Mouse (Mus musculus) heart, adult 2 months (tissue): Measurements from ENCODE around the gene Tubb2b. TPM values are rescaled to one million over a fixed set of nuclear protein-coding genes. Genes with fewer than 3 reads are reported as not detected.
A peak's percentile ranks its signal among the peaks of the same experiment; 100 is the strongest.

Experiments used
- DNase-seq, 2 experiments: peaks; one replicate each; pipeline ENCODE4 v3.0.0; 2021
- H3K27ac ChIP-seq: fragments of 200-600 bp; 2 replicates; pipeline ENCODE4 v1.8.1; 2022
- H3K27me3 ChIP-seq: fragments of 200-500 bp; 2 replicates; pipeline ENCODE4 v1.6.1; 2012; ENCODE audit warnings: mild to moderate bottlenecking, low read length, inconsistent platforms, mixed read lengths; ENCODE audit not compliant: control insufficient read depth, insufficient read depth
- H3K36me3 ChIP-seq: fragments of 200-500 bp; 2 replicates; pipeline ENCODE4 v1.6.1; 2012; ENCODE audit warnings: low read length, inconsistent platforms; ENCODE audit not compliant: control insufficient read depth, insufficient read depth
- H3K4me1 ChIP-seq: fragments of 200-500 bp; 2 replicates; pipeline ENCODE4 v1.6.1; 2011; ENCODE audit warnings: low read length; ENCODE audit not compliant: control insufficient read depth, insufficient read depth
- H3K4me3 ChIP-seq: fragments of 200-600 bp; 2 replicates; pipeline ENCODE4 v1.8.1; 2022
- H3K79me2 ChIP-seq: fragments of 200-500 bp; replicated peaks from 2 replicates; pipeline ENCODE4 v1.6.1; 2012; ENCODE audit warnings: mild to moderate bottlenecking, inconsistent platforms, low read length, moderate library complexity, mixed read lengths; ENCODE audit not compliant: control insufficient read depth, insufficient read depth
- H3K9ac ChIP-seq: fragments of 200-500 bp; 2 replicates; pipeline ENCODE4 v1.6.1; 2012; ENCODE audit warnings: low read depth, mild to moderate bottlenecking, control low read depth, inconsistent platforms, low read length, mixed read lengths
- CTCF ChIP-seq: fragments of 200-600 bp; IDR thresholded peaks from 2 replicates; pipeline ENCODE4 v1.8.1; 2022; ENCODE audit warnings: antibody characterized with exemption, mild to moderate bottlenecking, moderate library complexity
- EP300 ChIP-seq: fragments of 200-500 bp; IDR thresholded peaks from 2 replicates; pipeline ENCODE4 v1.6.1; 2011; ENCODE audit warnings: low read depth, low read length, control low read depth; ENCODE audit not compliant: insufficient read depth
- POLR2A ChIP-seq: fragments of 200-500 bp; IDR thresholded peaks from 2 replicates; pipeline ENCODE4 v1.6.1; 2011; ENCODE audit warnings: mild to moderate bottlenecking, low read depth, low read length, control low read depth; ENCODE audit not compliant: insufficient read depth
- WGBS: fragments of 180-500 bp; shearing (Covaris S2); methylation state at CpG from one replicate; pipeline ENCODE4 v1.1.7; 2018; 5-methylcytosine and 5-hydroxymethylcytosine counted together
- intact Hi-C: fragments of 180-260 bp; cut with DNase I; formaldehyde crosslinking; loops from one replicate; pipeline ENCODE4 v1.15.1; 2025
- polyA plus RNA-seq: library from polyadenylated mRNA; depleted of rRNA; stranded (reverse); fragments of >200 nt; gene quantifications from 2 replicates; pipeline ENCODE4 v1.2.3, GENCODE M21; 2012
- total RNA-seq, 2 experiments: library from RNA; stranded (reverse); gene quantifications; 2 replicates each; pipeline ENCODE4 v1.2.3; 2021

Gene Tubb2b
- total and polyA plus RNA-seq, 3 experiments = 2.6 to 6.2 (median 5.3) TPM

DNA sequence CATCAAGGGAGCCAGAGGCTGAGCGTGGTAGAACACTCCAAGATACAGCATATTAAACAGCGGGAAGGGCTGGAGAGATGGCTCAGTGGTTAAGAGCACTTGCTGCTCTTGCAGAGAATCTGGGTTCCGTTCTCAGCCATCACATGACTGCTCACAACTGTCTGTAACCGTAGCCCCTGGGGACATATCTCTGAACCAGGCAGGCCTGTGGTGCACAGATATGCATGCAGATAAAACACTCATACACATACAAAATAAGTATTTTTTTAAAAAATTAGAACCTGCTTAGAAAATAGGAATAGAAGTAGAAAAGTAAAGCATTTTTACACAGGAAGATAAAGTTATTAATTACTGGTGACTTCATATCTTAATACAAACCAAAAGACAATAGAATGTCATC, 11.4 kb downstream of the Tubb2b start:
- Histone ChIP-seq H3K4me1 (peaks cover 2% of the 10 kb centered on the region), H3K27me3 (no peaks in the 10 kb centered on the region), H3K36me3 (no peaks in the 10 kb centered on the region), H3K4me3 (no peak overlapping the region), H3K9ac (no peak overlapping the region), H3K79me2 (no peaks in the 10 kb centered on the region), H3K27ac (no peak overlapping the region)
- intact Hi-C loops = no loop called here
- no peak for DNase-seq
- TF ChIP-seq POLR2A (no peak), CTCF (no peak), EP300 (no peak)
- WGBS = 41% methylated on average over 4 of the region's 4 CpGs

DNA sequence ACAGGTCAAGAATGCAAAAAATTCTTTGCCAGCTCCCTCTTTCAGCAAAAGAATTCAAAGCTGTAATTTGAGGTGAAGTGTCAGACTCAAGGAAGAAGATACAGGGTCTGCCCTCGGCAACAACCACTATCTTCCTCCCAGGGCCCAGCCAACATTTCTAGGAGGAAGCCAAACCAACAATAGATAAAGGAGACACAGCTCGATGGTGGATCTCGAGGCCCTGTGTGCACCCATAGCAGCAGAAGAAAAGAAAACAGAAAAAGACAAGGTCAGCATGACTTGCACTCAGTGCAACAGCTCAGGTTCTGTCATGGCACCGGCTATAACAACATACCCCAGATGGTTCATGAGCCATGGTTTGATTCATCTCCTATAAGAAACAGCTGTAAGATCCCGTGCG, 13.8 kb downstream of the Tubb2b start:
- no peak for TF ChIP-seq EP300
- TF ChIP-seq CTCF = no peak
- TF ChIP-seq POLR2A = no peak
- DNase-seq = no peak
- intact Hi-C loops = no loop called here
- no peaks in the 10 kb centered on the region for H3K79me2 ChIP-seq
- no peak overlapping the region for H3K27ac ChIP-seq
- no peaks in the 10 kb centered on the region for H3K36me3 ChIP-seq
- H3K4me1 ChIP-seq = peaks cover 2% of the 10 kb centered on the region
- H3K9ac ChIP-seq = no peak overlapping the region
- no peaks in the 10 kb centered on the region for H3K27me3 ChIP-seq
- no peak overlapping the region for H3K4me3 ChIP-seq
- 65% methylated on average over 6 of the region's 6 CpGs for WGBS

GRCm38 (mm10) chr13:34114654-34115053, 15.6 kb downstream of the Tubb2b start:
- no peak overlapping the region for H3K9ac ChIP-seq
- no peaks in the 10 kb centered on the region for H3K36me3 ChIP-seq
- H3K27me3 ChIP-seq = no peaks in the 10 kb centered on the region
- 84% methylated on average over 4 of the region's 4 CpGs for WGBS
- TF ChIP-seq EP300 = no peak
- no peak for TF ChIP-seq POLR2A
- no peak for TF ChIP-seq CTCF
- no peaks in the 10 kb centered on the region for H3K79me2 ChIP-seq
- peaks cover 2% of the 10 kb centered on the region for H3K4me1 ChIP-seq
- H3K4me3 ChIP-seq = no peak overlapping the region
- H3K27ac ChIP-seq = no peak overlapping the region
- intact Hi-C loops = no loop called here
- no peak for DNase-seq

GRCm38 (mm10) chr13:34113086-34113485, 17.2 kb downstream of the Tubb2b start:
- peak overlapping the region; percentile 2 for H3K27ac ChIP-seq
- WGBS = 66% methylated on average over 3 of the region's 3 CpGs
- H3K4me3 ChIP-seq = no peak overlapping the region
- H3K36me3 ChIP-seq = no peaks in the 10 kb centered on the region
- no peaks in the 10 kb centered on the region for H3K27me3 ChIP-seq
- intact Hi-C loops = no loop called here
- DNase-seq = peak in 1 of 2 experiments; percentile 17
- H3K4me1 ChIP-seq = no peaks in the 10 kb centered on the region
- no peaks in the 10 kb centered on the region for H3K79me2 ChIP-seq
- TF ChIP-seq EP300 = no peak
- no peak for TF ChIP-seq POLR2A
- TF ChIP-seq CTCF = no peak
- H3K9ac ChIP-seq = no peak overlapping the region

- no peak overlapping the region for H3K9ac ChIP-seq
- no peaks in the 10 kb centered on the region for H3K4me1 ChIP-seq
- peak in 1 of 2 experiments; percentile 42 for DNase-seq
- peak overlapping the region; percentile 2 for H3K27ac ChIP-seq
- 53% methylated on average over 5 of the region's 5 CpGs for WGBS
- no peaks in the 10 kb centered on the region for H3K79me2 ChIP-seq
- no peak overlapping the region for H3K4me3 ChIP-seq
- intact Hi-C loops = no loop called here
- no peaks in the 10 kb centered on the region for H3K36me3 ChIP-seq
- TF ChIP-seq EP300 (no peak), POLR2A (no peak), CTCF (no peak)
- H3K27me3 ChIP-seq = no peaks in the 10 kb centered on the region
Observed at GRCm38 (mm10) chr13:34112369-34113081, 17.7 kb downstream of the Tubb2b start.

- Histone ChIP-seq H3K36me3 (no peaks in the 10 kb centered on the region; the same call in 1 of the 2 replicates), H3K27ac (no peak overlapping the region), H3K27me3 (no peaks in the 10 kb centered on the region), H3K9ac (no peak overlapping the region), H3K4me3 (no peak overlapping the region), H3K79me2 (no peaks in the 10 kb centered on the region), H3K4me1 (no peaks in the 10 kb centered on the region)
- TF ChIP-seq CTCF (no peak), EP300 (no peak)
- no peak for DNase-seq
- WGBS = 90% methylated on average over 3 of the region's 3 CpGs
- intact Hi-C loops = no loop called here
Observed at GRCm38 (mm10) chr13:34111878-34112277, 18.4 kb downstream of the Tubb2b start.
